Mouse (Mus musculus) yolk sac, embryonic 10.5 days (tissue): ENCODE results near the gene Plxnb2.

Experiments used
- DNase-seq: peaks from one replicate; pipeline ENCODE4 v3.0.0-alpha.2; 2017; ENCODE audit warnings: low spot score

Gene Plxnb2

DNA sequence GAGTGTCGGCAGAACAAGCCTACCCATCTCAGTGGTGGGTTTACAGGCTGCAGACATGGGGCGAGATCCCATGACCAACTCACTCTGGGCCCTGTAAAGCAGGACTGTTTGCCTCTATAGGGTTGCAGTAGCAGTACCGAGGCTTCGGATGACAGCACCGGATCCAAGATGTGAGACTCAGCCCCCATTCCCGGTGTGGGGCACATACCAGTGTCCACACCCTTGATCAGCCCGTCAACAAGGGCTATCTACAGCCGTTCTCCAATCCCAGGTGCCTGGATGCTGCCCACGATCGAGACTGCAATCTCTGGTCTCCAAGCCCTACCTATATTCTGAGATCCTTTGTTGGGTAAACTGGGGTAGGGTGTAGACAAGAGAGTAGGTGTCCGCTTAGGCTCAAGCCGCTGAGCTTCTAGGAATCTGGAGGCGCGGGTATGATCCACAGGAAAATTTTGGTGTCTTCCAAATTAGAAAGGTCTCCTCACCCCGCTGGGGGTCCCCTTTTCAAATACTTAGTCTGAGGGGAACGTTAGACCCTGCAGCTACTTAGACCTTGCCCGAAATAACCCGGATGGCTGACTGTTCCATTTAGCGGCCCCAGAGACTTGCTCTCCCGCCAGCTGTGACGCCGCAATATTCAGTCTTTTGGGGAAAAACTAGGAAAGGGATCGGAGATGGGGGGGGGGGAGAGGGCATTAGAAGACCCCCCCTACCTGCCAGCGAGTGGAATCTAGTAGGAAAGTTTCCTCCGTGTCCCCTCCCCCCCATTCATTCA is 31.9 kb downstream of the Plxnb2 start:
- no peak for DNase-seq

DNA sequence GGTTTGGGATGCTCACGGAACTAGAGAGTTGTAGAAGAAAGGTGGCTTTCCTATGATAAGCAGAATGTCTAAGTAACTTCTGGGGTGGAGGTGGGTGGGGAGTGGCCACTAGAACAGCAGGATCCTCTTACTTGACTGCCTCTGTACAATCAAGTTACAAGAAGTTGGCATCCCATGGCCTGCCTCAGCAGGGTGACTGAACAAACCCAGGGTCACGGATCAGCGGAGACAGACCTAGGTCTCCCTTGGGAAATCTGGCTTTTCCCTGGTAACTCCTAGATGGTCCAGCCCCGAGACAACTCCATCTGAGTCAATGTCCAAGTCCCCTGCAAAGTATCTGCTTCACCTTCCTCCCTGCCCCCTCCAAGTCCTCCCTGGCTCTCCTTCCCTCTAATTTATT is 32.7 kb downstream of the Plxnb2 start:
- no peak for DNase-seq

DNA sequence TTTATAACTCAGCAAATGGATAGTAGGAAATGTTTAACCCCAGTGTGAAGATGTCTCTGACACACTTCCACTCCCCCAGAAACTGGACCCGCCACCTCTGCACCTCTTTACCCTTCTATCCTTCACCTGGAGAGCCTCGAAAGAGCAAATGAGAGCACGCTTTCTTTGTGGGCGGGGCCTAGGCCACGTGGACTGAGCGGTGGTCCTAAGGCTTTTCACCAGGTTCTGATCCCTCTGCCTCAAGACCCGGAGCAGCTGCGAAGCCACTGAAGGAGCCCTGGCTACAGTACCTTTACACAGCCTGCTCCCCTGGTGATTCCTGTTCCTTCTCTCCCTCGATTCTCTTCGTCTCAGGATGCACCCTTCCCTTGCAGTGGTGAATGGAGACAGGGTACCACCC is 33.1 kb downstream of the Plxnb2 start:
- no peak for DNase-seq

DNA sequence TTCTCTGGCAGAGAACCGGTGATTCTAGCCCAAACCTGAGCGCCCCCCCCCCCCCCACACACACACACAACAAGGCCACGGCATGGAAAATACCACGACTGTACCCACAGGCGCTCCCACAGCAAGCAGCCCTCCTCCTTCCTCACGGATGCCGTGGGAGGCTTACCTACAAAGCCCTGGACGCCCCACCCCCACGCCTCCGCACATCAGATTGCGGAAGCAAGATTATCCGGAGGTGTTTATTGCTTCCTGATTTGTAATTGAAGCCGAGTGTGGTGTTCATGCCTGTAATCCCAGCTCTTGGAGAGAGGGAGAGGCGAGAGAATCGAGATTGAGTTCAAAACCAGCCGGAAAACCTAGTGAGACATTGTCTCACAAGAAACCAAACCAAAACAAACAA is 33.6 kb downstream of the Plxnb2 start:
- DNase-seq: no peak

DNA sequence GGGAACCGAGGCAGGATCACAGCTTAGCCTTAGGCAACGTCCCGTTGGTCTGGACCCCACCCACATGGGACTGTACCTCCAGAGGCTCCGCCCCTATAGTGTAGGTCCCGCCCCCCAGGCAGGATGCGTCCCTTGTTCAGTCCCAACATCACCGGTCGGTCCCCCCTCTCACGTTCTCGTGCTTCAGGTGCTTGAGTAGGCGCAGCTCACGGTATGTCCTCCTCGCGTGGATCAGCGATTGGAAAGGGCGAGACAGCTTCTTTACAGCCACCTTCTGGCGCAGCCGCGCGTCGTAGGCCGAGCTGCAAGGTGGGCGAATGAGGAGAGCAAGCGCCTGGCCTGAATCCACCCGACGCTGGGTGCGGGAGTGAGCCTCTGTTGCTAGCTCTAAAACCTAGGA is 34.1 kb downstream of the Plxnb2 start:
- no peak for DNase-seq

DNA sequence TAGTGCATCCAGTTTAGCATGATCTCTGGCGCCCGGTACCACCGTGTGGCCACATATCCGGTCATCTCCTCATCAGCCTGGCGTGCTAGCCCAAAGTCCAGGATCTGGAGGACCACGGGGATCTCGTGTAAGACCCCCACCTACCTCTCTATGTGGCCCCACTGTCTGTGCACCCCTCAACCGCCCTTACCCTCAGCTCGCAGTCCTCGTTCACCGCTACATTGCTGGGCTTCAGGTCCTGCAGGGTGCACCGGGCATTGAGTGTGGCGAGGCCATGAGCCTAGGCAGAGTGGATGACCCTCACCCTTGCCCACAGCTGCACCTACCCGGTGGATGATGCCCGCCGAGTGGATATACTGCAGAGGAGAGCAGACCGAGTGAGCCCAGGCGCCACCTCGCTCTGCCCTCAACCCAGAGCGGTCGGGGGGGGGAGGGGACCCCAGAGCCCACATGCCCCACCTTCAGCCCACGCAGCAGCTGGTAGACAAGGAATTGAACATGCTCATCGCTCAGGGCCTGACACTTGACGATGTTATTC is 34.7 kb downstream of the Plxnb2 start:
- DNase-seq: no peak

DNA sequence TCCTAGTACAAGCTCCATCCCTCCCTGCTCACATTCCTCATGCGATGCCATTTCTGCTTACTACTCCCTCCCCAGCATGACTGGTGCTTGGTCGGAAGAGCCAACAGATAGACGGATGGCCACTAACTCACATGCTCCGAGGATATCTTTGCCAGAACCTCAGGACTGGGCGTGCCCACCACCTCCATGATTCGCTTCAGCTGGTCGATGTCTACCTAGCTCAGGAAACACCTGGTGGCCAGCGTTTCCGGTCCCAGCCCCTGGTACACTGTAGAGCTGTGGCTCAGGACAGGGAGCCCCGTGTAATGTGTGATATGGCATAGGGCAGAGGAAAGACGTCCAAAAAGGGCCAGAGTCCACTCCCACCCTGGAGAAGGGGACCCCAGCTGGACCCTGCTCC is 35.6 kb downstream of the Plxnb2 start:
- DNase-seq: no peak

DNA sequence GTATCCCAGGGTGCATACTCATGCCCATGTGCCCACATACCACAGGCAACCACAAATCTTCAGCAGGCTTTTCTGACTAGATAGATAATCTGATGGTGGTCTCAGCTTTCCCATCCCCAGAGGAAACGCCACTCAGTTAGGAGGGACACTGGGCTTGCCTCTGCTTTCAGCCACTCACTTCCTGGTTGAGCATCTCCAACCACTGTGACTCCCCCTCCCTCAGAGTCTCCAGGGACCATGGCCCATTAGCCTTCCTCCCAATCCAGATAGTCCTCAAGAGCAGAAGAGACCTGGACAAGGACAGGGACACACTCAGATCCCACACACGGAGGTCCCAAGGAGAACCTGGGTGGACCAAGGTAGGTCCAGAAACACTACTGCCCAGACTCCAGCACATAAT is 37.5 kb downstream of the Plxnb2 start:
- no peak for DNase-seq

DNA sequence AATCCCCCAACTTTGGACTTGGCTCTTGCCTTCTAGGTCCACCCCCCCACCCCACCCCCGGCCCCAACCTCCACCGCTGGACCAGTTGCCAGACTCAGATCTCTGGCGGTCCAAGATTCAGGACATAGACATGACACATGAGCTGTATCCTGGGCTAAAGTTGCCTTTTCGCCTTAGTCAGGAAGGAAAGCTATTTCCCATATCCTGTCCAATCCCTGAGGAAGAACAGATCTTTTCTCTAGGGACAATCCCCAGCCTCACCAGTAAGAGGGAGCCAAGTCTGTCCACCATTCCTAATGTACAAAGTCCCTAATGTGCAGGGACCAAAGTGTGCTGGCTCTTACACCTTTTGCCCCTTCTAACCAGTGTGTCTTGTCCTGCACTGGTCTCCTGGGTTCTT is 38.7 kb downstream of the Plxnb2 start:
- DNase-seq: no peak

DNA sequence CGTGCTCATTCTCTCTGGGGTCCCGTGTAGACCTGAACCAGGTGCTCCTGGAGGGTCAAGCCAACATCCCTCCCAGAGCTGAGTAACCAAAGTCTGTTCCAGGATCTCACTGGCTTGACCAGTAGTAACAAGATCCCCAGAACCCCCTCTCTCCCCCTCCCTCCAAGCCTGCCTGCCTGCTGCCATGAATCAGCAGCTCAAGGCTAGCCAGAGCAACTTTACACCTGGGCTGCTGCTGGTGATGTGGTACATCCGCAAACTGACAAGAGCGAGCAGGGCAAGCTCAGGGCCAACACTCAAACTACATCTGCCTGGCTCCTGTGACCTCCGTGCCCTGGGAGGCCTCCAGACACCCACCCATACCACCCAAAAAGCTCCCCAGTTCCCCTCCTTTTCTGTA is 39.1 kb downstream of the Plxnb2 start:
- no peak for DNase-seq

DNA sequence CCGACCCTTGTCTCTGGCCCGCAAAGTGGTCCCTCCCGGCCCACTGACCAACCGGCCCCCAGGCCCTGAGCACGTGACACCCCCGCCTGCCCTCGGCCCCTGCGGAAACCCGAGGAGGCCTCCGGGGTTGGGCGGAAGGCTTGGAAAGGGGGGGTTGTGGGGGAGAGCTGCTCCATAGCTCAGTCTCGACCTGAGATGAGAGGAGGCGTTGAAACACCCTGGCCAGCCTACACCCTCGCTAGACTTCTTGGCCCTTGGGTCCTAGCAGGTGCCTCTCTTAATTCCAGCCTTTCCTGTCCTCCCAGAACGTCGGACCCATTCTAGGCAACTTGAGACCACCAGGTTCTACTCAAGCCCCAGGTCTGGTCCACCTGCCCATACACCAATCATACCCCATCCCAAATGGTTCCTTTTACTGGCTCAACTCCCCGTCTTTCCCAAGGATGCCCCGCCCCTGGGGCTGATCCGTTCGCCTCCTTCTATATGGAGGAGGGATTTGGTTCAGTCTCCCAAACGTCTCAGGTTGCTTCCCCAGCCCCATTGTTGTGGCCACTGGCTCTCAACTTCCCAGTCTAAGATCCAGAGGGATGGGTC is 39.8 kb downstream of the Plxnb2 start, which contains the start of gene Mapk12:
Gene Mapk12 (minus strand): TSS at position 45 of the 594 bp plus-strand sequence.
- peak; percentile 55 for DNase-seq

DNA sequence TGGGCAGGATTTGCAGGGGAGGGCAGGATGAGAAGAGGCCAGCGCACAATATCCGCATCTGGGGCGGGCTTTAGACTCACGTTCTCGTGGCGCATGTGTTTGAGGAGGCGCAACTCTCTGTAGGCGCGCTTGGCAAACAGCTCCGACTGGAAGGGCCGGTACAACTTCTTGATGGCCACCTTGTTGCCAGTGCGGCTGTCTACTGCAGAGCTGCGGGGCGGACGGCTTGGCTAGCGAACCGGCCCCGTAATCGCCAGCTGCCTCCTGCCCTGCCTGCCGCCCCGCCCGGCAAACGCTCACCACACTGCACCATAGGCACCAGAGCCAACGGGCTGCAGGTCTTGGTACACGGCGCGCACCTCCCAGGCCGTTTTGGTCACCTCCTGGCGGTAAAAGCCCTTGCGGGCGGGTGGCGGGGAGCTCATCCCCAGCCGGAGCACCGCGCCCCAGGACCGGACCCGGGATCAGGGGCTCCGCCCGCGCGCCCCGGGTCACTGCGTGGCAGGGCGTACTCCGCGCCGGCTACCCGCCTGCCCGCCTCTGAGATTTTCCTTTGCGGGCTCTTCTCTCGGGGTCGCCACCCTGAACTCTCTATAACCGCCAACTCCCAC is 40.4 kb downstream of the Plxnb2 start:
- DNase-seq: no peak

DNA sequence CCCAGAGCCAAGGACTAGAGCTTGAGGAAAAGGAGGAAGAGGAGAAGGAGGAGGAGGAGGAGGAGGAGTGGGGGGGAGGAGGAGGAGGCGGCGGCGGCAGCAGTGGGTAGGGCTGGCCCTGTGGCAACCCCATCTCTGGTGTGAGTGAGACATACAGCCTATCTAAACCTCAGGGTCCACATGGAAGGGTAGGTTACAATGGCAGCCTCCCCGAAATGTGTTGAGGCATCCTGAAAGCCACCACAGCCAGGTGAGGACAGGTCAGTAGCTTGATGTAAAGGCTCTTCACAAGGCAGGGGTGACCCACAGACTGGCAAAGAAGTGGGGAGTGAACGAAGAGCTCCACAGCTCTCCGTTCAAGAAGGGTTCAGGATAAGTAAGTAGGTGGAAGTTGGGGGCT is 42.1 kb downstream of the Plxnb2 start:
- DNase-seq: no peak

DNA sequence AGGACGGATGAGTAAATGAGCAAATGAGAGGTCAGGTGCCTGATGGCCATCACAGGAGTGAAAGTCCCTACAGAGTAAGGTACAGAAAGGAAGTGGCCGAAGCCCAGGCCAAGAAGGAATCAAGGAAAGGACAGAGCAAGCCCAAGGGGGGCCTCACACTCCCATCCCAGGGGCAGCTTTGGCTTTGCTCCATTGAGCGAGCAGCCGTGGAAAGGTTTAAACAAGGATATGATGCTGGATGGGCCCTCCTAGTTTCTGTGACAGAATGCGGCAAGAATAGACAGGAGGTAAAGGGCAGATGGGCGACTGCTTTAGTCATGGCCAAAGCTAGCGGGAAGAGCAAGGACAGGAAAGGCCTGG is 42.6 kb downstream of the Plxnb2 start:
- DNase-seq: no peak

DNA sequence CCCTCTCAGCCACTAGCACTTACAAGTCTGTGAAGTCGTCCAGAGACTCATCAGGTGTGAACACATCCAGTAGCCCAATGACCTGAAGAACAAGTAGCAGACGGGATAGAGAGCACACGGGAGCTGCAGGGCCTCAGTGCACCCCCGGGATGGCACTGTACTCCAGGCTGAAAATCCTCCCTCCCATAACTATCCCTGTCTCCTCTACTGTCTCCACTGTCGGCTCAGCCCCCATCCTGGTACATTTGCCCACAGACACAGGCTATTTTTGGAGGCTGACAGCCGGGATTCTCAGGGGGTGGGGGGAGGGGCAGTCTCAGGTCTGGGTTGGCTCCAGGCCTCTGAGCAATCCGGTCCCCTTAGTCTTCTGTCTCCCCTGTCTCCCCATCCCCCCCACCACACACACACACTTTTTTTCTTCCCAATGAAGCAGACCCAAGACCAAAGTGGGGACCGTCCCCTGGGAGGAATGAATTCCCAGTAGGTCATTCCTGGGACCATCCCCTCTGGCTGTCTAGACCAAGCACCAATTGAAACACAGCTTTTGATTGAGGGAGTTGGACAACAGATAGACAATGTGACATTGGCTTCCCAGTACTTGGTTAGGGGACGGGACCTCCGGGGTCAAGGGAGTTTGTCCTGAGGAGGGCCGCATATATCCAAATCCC is 43.1 kb downstream of the Plxnb2 start:
- DNase-seq: no peak

DNA sequence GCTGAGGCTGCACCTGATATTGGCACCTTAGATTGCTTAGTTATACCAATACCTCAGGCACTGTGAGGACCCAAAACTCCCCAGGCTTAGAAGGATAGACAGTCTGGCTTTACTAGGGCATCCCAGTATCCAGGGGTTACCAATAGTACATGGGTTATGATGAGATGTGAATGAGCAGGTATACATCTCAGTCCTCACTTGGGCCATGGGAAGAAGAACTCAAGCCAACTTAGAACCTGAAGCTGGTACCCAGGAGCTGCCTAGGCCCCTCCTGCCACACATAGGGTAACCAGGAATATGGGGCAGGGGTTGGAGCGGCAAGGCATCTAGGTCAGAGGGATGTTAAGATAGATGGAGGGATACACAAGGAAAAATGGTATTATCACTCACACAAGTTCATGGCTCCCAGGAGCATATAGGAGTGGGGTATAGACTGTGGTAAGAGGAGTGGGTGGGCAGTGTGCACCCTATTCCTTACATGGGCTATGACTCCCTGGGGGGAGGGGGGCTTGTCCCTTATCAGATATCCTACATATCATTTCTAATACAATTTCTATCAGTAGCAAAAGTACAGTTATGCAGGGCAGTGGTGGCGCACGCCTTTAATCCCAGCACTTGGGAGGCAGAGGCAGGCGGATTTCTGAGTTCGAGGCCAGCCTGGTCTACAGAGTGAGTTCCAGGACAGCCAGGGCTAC is 44.0 kb downstream of the Plxnb2 start:
- no peak for DNase-seq

DNA sequence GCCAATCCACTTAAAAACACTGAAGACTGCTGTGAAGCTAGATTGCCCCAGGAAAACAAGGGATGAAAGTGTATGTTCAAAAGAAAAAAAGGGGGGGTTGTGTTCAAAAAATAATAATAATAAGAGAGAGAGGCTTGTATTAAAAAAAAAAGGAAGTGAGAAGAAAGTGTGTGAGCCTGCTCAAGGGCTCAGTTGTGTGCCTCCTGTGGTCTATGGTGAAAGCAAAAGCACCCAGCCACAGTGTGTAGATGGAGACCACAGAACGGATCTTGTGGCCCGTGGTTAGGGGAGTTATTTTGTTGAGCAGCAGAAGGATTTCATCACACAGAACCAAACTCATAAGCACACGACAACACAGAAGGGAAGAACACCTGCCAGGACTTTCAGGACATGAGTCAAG is 49.3 kb downstream of the Plxnb2 start:
- no peak for DNase-seq

DNA sequence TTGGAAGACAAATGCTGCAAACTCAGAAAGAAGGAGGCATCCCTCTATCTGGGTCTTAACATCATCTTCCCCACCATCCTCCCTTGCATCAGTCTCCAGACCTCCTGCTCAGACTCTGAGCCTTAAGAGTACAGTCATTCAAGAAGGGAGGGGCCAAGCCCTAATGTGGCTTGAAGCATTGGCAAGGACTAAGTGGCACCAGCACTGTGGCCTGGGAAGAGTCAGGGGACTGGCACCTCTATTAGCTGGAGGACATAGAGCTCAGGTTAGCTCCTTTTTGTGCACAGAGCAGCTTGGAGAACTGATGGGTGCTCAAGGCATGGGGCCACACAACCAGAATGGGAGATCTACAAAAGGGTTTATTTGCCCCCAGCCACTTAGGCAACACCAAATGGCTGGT is 50.3 kb downstream of the Plxnb2 start:
- no peak for DNase-seq

DNA sequence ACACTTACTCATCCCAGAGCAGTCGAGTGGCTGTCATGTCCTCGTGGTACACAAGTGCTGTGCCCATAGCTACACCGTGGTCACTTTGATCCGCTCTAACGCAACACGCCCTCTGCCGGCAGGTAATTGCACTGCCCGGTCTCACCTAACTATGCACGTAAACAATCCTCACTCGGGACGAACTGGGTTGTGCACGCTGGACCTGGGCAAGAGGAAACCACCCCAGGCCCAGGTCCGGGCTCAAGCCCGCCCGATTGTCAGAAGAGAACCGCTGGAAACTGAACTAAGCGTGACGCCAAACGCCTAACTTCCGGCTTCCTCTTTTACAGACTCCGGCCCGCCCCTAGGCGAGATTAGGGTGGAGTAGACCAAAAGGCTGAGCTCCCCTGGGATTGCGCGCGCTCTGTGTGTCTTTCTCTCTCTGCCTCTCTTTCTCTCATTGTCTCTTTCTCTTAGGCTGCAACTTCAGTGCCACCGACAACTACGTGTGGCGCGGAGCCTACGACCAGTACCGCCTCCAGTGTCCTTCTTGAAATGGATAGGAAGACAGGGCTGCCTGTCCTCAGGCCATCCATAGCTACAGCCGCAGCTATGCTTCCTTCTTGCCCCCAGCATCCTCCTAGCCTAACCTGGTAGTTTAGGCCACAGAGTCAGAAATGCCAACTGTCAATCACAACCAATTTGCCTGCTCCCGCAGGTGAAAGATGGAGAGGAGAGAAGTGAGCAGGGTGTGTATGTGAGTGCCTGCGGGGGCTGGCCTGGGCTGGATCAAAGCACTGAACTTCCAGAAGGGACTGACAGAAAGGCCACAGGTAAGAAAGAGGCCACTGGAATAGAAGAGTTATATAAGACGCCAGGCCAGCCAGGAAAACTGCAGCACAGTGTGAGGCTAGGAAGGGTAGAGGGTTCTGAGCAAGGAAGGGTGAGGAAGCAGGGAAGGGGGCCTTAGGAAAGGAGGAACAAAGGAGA is 51.9 kb downstream of the Plxnb2 start, which contains the start of gene Hdac10:
Gene Hdac10 (minus strand): TSS at position 319 of the 969 bp plus-strand sequence.
- DNase-seq: peak; percentile 83

DNA sequence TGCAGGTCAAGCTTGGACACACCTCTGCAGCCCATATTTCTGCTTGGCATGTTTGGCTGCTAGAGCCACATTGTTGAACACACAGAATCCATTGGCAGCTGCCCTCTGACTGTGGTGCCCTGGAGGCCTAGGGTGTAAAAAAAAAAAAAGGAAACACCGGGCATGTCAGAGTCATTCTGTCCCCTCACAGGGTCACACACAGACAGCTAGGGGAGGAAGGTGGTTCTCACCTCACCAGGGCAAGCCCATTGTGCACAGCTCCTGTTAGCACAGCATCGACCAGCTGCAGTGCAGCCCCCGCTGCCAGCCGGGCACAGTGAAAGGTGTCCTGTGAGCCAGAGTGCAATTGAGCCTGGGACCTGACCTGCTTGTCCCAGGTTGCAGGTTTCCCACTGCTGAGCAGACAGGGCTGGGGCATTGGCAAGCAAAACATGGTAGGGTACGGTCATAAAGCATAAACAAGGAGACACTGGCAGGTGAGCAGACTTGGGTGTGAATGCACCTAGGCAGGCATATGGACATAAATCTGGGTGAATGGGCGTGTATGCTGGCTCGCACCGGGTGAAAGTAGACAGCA is 53.1 kb downstream of the Plxnb2 start:
- DNase-seq: no peak
